Mouse (Mus musculus): ENCODE data around the gene Zfp819. TPM values are rescaled to one million over a fixed set of nuclear protein-coding genes. Genes with fewer than 3 reads are reported as not detected.
A peak's percentile ranks its signal among the peaks of the same experiment; 100 is the strongest.

Zfp819 gene
- total RNA-seq (2021) (not detected), polyA plus RNA-seq (2012; rRNA removed) (not detected in 2 replicates)
- long read RNA-seq: 0 reads

- H3K79me2 ChIP-seq (replicated peaks; ENCODE audit: control insufficient read depth, insufficient read depth, low read length): no peaks in the 10 kb centered on the region
- intact Hi-C loops (cut with DNase I): no loop called here
- no peak within 1 kb of the TSS for H3K27ac ChIP-seq
- H3K4me3 ChIP-seq: no peak within 1 kb of the TSS
- 16% methylated on average over 41 of the region's 41 CpGs for WGBS
- no peaks in the 10 kb centered on the region for H3K4me1 ChIP-seq (ENCODE audit: control insufficient read depth, insufficient read depth, low read length)
- no peak for TF ChIP-seq POLR2A (IDR thresholded peaks at IDR 0.05; ENCODE audit: insufficient read depth, low read depth, low read length)
- no peak for TF ChIP-seq CTCF (IDR thresholded peaks at IDR 0.05)
- TF ChIP-seq EP300 (IDR thresholded peaks at IDR 0.05; ENCODE audit: insufficient read depth, low read depth, low read length): no peak
- H3K27me3 ChIP-seq (ENCODE audit: control insufficient read depth, insufficient read depth, low read length): peaks cover 5% of the 10 kb centered on the region
- DNase-seq: peak; percentile 29
- H3K9ac ChIP-seq (ENCODE audit: low read depth, low read length): no peak within 1 kb of the TSS
- no peaks in the 10 kb centered on the region for H3K36me3 ChIP-seq (ENCODE audit: control insufficient read depth, insufficient read depth, low read length)
These were observed at the start of gene Zfp819 for GRCm38 (mm10) chr7:43606896-43607742. TSS of gene Zfp819 (plus strand) at chr7:43607169.

GRCm38 (mm10) chr7:43562006-43562633 is 44.8 kb upstream of the Zfp819 start, which contains the start of gene Zfp658:
TSS of gene Zfp658 (plus strand) at chr7:43562256.
- peak within 1 kb of the TSS; percentile 63 for H3K4me3 ChIP-seq
- no peaks in the 10 kb centered on the region for H3K27me3 ChIP-seq (ENCODE audit: control insufficient read depth, insufficient read depth, low read length)
- H3K4me1 ChIP-seq (ENCODE audit: control insufficient read depth, insufficient read depth, low read length): peaks cover 2% of the 10 kb centered on the region
- no peaks in the 10 kb centered on the region for H3K79me2 ChIP-seq (replicated peaks; ENCODE audit: control insufficient read depth, insufficient read depth, low read length)
- no peaks in the 10 kb centered on the region for H3K36me3 ChIP-seq (ENCODE audit: control insufficient read depth, insufficient read depth, low read length)
- intact Hi-C loops (cut with DNase I): loop anchor here (2.0 to 10.0 kb wide), 3 partner anchors 17 to 257 kb away; partner anchors contain the start of genes Ctu1 and Zfp719
- WGBS: under 1% methylated on average over 27 of the region's 27 CpGs
- DNase-seq: peak; percentile 84 to 87
- peak within 1 kb of the TSS; percentile 66 for H3K27ac ChIP-seq
- peak within 1 kb of the TSS; percentile 65 for H3K9ac ChIP-seq (ENCODE audit: low read depth, low read length)
- peak; percentile 31 for TF ChIP-seq CTCF (IDR thresholded peaks at IDR 0.05)
- TF ChIP-seq EP300 (IDR thresholded peaks at IDR 0.05; ENCODE audit: insufficient read depth, low read depth, low read length): 0 out of 2 replicates have a peak, but pooled peaks have one; percentile 51
- TF ChIP-seq POLR2A (IDR thresholded peaks at IDR 0.05; ENCODE audit: insufficient read depth, low read depth, low read length): peak; percentile 71

GRCm38 (mm10) chr7:43562651-43563070 is 44.3 kb upstream of the Zfp819 start:
- intact Hi-C loops (cut with DNase I): loop anchor here (2.0 to 10.0 kb wide), 3 partner anchors 16 to 258 kb away; partner anchors contain the start of genes Ctu1 and Zfp719
- peaks cover 2% of the 10 kb centered on the region for H3K4me1 ChIP-seq (ENCODE audit: control insufficient read depth, insufficient read depth, low read length)
- H3K27ac ChIP-seq: peak overlapping the region; percentile 66
- peak overlapping the region; percentile 65 for H3K9ac ChIP-seq (ENCODE audit: low read depth, low read length)
- no peaks in the 10 kb centered on the region for H3K27me3 ChIP-seq (ENCODE audit: control insufficient read depth, insufficient read depth, low read length)
- WGBS: 2% methylated on average over 10 of the region's 10 CpGs
- H3K4me3 ChIP-seq: peak overlapping the region; percentile 63
- H3K36me3 ChIP-seq (ENCODE audit: control insufficient read depth, insufficient read depth, low read length): no peaks in the 10 kb centered on the region
- no peaks in the 10 kb centered on the region for H3K79me2 ChIP-seq (replicated peaks; ENCODE audit: control insufficient read depth, insufficient read depth, low read length)
- no peak for TF ChIP-seq POLR2A (IDR thresholded peaks at IDR 0.05; ENCODE audit: insufficient read depth, low read depth, low read length)
- no peak for TF ChIP-seq CTCF (IDR thresholded peaks at IDR 0.05)
- TF ChIP-seq EP300 (IDR thresholded peaks at IDR 0.05; ENCODE audit: insufficient read depth, low read depth, low read length): no peak
- no peak for DNase-seq

- peaks cover 2% of the 10 kb centered on the region for H3K4me1 ChIP-seq (ENCODE audit: control insufficient read depth, insufficient read depth, low read length)
- no peak overlapping the region for H3K9ac ChIP-seq (ENCODE audit: low read depth, low read length)
- no peak overlapping the region for H3K27ac ChIP-seq
- H3K27me3 ChIP-seq (ENCODE audit: control insufficient read depth, insufficient read depth, low read length): no peaks in the 10 kb centered on the region
- H3K79me2 ChIP-seq (replicated peaks; ENCODE audit: control insufficient read depth, insufficient read depth, low read length): no peaks in the 10 kb centered on the region
- peak overlapping the region; percentile 63; the same call in 1 of the 2 replicates for H3K4me3 ChIP-seq
- 48% methylated on average over 6 of the region's 6 CpGs for WGBS
- intact Hi-C loops (cut with DNase I): loop anchor here (2.0 to 10.0 kb wide), 3 partner anchors 16 to 258 kb away; partner anchors contain the start of genes Ctu1 and Zfp719
- H3K36me3 ChIP-seq (ENCODE audit: control insufficient read depth, insufficient read depth, low read length): no peaks in the 10 kb centered on the region
- TF ChIP-seq CTCF (IDR thresholded peaks at IDR 0.05) (no peak), POLR2A (IDR thresholded peaks at IDR 0.05; ENCODE audit: insufficient read depth, low read depth, low read length) (no peak), EP300 (IDR thresholded peaks at IDR 0.05; ENCODE audit: insufficient read depth, low read depth, low read length) (no peak)
- DNase-seq: peak; percentile 15 to 26
These were observed 43.7 kb upstream of the Zfp819 start for GRCm38 (mm10) chr7:43563300-43563699.

- no peak overlapping the region for H3K27ac ChIP-seq
- H3K36me3 ChIP-seq (ENCODE audit: control insufficient read depth, insufficient read depth, low read length): no peaks in the 10 kb centered on the region
- DNase-seq: no peak
- TF ChIP-seq EP300 (IDR thresholded peaks at IDR 0.05; ENCODE audit: insufficient read depth, low read depth, low read length) (no peak), CTCF (IDR thresholded peaks at IDR 0.05) (no peak), POLR2A (IDR thresholded peaks at IDR 0.05; ENCODE audit: insufficient read depth, low read depth, low read length) (no peak)
- H3K4me3 ChIP-seq: no peak overlapping the region
- no peaks in the 10 kb centered on the region for H3K79me2 ChIP-seq (replicated peaks; ENCODE audit: control insufficient read depth, insufficient read depth, low read length)
- intact Hi-C loops (cut with DNase I): loop anchor here (10.0 kb wide), 1 partner anchor 214 kb away; the partner anchor contains the start of gene Klk10
- H3K4me1 ChIP-seq (ENCODE audit: control insufficient read depth, insufficient read depth, low read length): no peaks in the 10 kb centered on the region
- no peaks in the 10 kb centered on the region for H3K27me3 ChIP-seq (ENCODE audit: control insufficient read depth, insufficient read depth, low read length)
- WGBS: 92% methylated on average over 2 of the region's 2 CpGs
- H3K9ac ChIP-seq (ENCODE audit: low read depth, low read length): no peak overlapping the region
These were observed 35.8 kb upstream of the Zfp819 start for GRCm38 (mm10) chr7:43571216-43571615.
